Mouse (Mus musculus) midbrain, embryonic 10.5 days (tissue): ENCODE results near the gene Rcor1. TPM values are rescaled to one million over a fixed set of nuclear protein-coding genes. Genes with fewer than 3 reads are reported as not detected.
"Not testable (repeated sequence)": the region's sequence is repeated elsewhere in the genome, so short reads cannot be mapped to it uniquely, and the experiment has no call there.

Experiments
- DNase-seq: peaks from one replicate; pipeline ENCODE4 v3.0.0-alpha.2; 2017; ENCODE audit warnings: low spot score
- H3K27ac ChIP-seq: fragments of 300-500 bp; sonication (generic); replicated peaks from 2 replicates; pipeline ENCODE4 v1.5.1; 2016; ENCODE audit warnings: mild to moderate bottlenecking
- H3K27me3 ChIP-seq: fragments of 300-500 bp; sonication (generic); 2 replicates; pipeline ENCODE4 v1.6.1; 2016; ENCODE audit warnings: low read depth, mild to moderate bottlenecking; ENCODE audit not compliant: poor library complexity, severe bottlenecking
- H3K36me3 ChIP-seq: fragments of 300-500 bp; sonication (generic); 2 replicates; pipeline ENCODE4 v1.6.1; 2016; ENCODE audit warnings: mild to moderate bottlenecking, moderate library complexity
- H3K4me1 ChIP-seq: fragments of 300-500 bp; sonication (generic); 2 replicates; pipeline ENCODE4 v1.6.1; 2016
- H3K4me3 ChIP-seq: fragments of 300-500 bp; sonication (generic); 2 replicates; pipeline ENCODE4 v1.5.1; 2016; ENCODE audit warnings: mild to moderate bottlenecking, moderate library complexity
- H3K9me3 ChIP-seq: fragments of 300-500 bp; sonication (generic); replicated peaks from 2 replicates; pipeline ENCODE4 v1.6.1; 2016; ENCODE audit warnings: mild to moderate bottlenecking
- WGBS: fragments of 180-500 bp; shearing (Covaris S2); methylation state at CpG from one replicate; pipeline ENCODE4 v1.1.7; 2016; 5-methylcytosine and 5-hydroxymethylcytosine counted together
- polyA plus RNA-seq: library from polyadenylated mRNA; unstranded; fragments of >200 nt; fragmentation: Nextera tagmentation; extraction: Ambion mirVana; gene quantifications from 2 replicates; pipeline ENCODE4 v1.2.1, GENCODE M21; 2016

Rcor1 gene
- polyA plus RNA-seq, 1 experiment from 2014 or later, result 5.9 TPM

- Histone ChIP-seq H3K4me3 (no peak overlapping the region), H3K27me3 (no peaks in the 10 kb centered on the region), H3K4me1 (no peaks in the 10 kb centered on the region), H3K36me3 (peaks cover 34% of the 10 kb centered on the region), H3K27ac (no peak overlapping the region), H3K9me3 (no peaks in the 10 kb centered on the region)
- no peak for DNase-seq
- WGBS, result 91% methylated on average over 2 of the region's 2 CpGs
Observed at GRCm38 (mm10) chr12:111050256-111050655, 11.1 kb downstream of the Rcor1 start.

GRCm38 (mm10) chr12:111063361-111063760, 24.2 kb downstream of the Rcor1 start:
- no peaks in the 10 kb centered on the region for H3K4me1 ChIP-seq
- H3K27me3 ChIP-seq, result no peaks in the 10 kb centered on the region
- H3K36me3 ChIP-seq, result peaks cover 24% of the 10 kb centered on the region
- WGBS, result 90% methylated on average over 2 of the region's 2 CpGs
- no peak overlapping the region for H3K27ac ChIP-seq
- H3K4me3 ChIP-seq, result no peak overlapping the region
- no peak for DNase-seq
- H3K9me3 ChIP-seq, result no peaks in the 10 kb centered on the region

- Histone ChIP-seq H3K4me3 (no peak overlapping the region), H3K9me3 (no peaks in the 10 kb centered on the region), H3K27ac (no peak overlapping the region), H3K4me1 (no peaks in the 10 kb centered on the region), H3K27me3 (no peaks in the 10 kb centered on the region), H3K36me3 (peaks cover 15% of the 10 kb centered on the region)
- WGBS, result 95% methylated on average over 3 of the region's 3 CpGs
- DNase-seq, result no peak
Observed at GRCm38 (mm10) chr12:111064220-111064619, 25.1 kb downstream of the Rcor1 start.

GRCm38 (mm10) chr12:111065330-111065729, 26.2 kb downstream of the Rcor1 start:
- H3K9me3 ChIP-seq, result no peaks in the 10 kb centered on the region
- H3K27me3 ChIP-seq, result no peaks in the 10 kb centered on the region
- 96% methylated on average over 5 of the region's 5 CpGs for WGBS
- no peaks in the 10 kb centered on the region for H3K4me1 ChIP-seq
- no peak overlapping the region for H3K27ac ChIP-seq
- DNase-seq, result no peak
- H3K4me3 ChIP-seq, result no peak overlapping the region
- peaks cover 15% of the 10 kb centered on the region; the same call in 1 of the 2 replicates for H3K36me3 ChIP-seq

GRCm38 (mm10) chr12:111067816-111068215, 28.7 kb downstream of the Rcor1 start:
- 95% methylated on average over 13 of the region's 13 CpGs for WGBS
- DNase-seq, result no peak
- Histone ChIP-seq H3K27me3 (no peaks in the 10 kb centered on the region), H3K4me3 (no peak overlapping the region), H3K4me1 (0 out of 2 replicates have a peak, but pooled peaks cover 5% of the 10 kb centered on the region), H3K9me3 (no peaks in the 10 kb centered on the region), H3K27ac (no peak overlapping the region), H3K36me3 (peaks cover 23% of the 10 kb centered on the region; the same call in 1 of the 2 replicates)

GRCm38 (mm10) chr12:111069299-111069698, 30.1 kb downstream of the Rcor1 start:
- H3K27me3 ChIP-seq, DNase-seq, H3K4me3 ChIP-seq, H3K27ac ChIP-seq, H3K9me3 ChIP-seq, H3K4me1 ChIP-seq: not testable (repeated sequence)
- peaks cover 23% of the 10 kb centered on the region; the same call in 1 of the 2 replicates for H3K36me3 ChIP-seq

- no peaks in the 10 kb centered on the region for H3K27me3 ChIP-seq
- 86% methylated on average over 5 of the region's 5 CpGs for WGBS
Observed at GRCm38 (mm10) chr12:111071009-111071408, 31.9 kb downstream of the Rcor1 start.

GRCm38 (mm10) chr12:111071477-111072152, 32.5 kb downstream of the Rcor1 start:
- 88% methylated on average over 10 of the region's 10 CpGs for WGBS
- peaks cover 10% of the 10 kb centered on the region for H3K4me1 ChIP-seq
- no peak for DNase-seq

More at GRCm38 (mm10) chr12:111071009-111071408, 31.9 kb downstream of the Rcor1 start:
- Histone ChIP-seq H3K4me1 (0 out of 2 replicates have a peak, but pooled peaks cover 5% of the 10 kb centered on the region), H3K27ac (no peak overlapping the region), H3K36me3 (peaks cover 23% of the 10 kb centered on the region; the same call in 1 of the 2 replicates), H3K9me3 (no peaks in the 10 kb centered on the region), H3K4me3 (no peak overlapping the region)
- no peak for DNase-seq

GRCm38 (mm10) chr12:111076385-111076965, 37.3 kb downstream of the Rcor1 start:
- Histone ChIP-seq H3K27ac (no peak overlapping the region), H3K9me3 (no peaks in the 10 kb centered on the region), H3K27me3 (no peaks in the 10 kb centered on the region), H3K4me3 (no peak overlapping the region), H3K4me1 (peaks cover 11% of the 10 kb centered on the region), H3K36me3 (0 out of 2 replicates have a peak, but pooled peaks cover 8% of the 10 kb centered on the region)
- 78% methylated on average over 12 of the region's 12 CpGs for WGBS
- DNase-seq, result no peak

More at GRCm38 (mm10) chr12:111071477-111072152, 32.5 kb downstream of the Rcor1 start:
- Histone ChIP-seq H3K27ac (no peak overlapping the region), H3K4me3 (no peak overlapping the region), H3K36me3 (peaks cover 23% of the 10 kb centered on the region; the same call in 1 of the 2 replicates), H3K9me3 (no peaks in the 10 kb centered on the region), H3K27me3 (no peaks in the 10 kb centered on the region)

GRCm38 (mm10) chr12:111085579-111085978, 46.4 kb downstream of the Rcor1 start:
- no peak overlapping the region for H3K27ac ChIP-seq
- no peaks in the 10 kb centered on the region for H3K27me3 ChIP-seq
- no peak for DNase-seq
- H3K36me3 ChIP-seq, result peaks cover 32% of the 10 kb centered on the region
- WGBS, result 91% methylated on average over 4 of the region's 4 CpGs
- no peak overlapping the region for H3K4me3 ChIP-seq
- no peaks in the 10 kb centered on the region for H3K9me3 ChIP-seq
- H3K4me1 ChIP-seq, result peaks cover 15% of the 10 kb centered on the region

GRCm38 (mm10) chr12:111087066-111087465, 47.9 kb downstream of the Rcor1 start:
- no peak overlapping the region for H3K27ac ChIP-seq
- 98% methylated on average over 1 of the region's 1 CpGs for WGBS
- no peak for DNase-seq

GRCm38 (mm10) chr12:111088186-111088585, 49.0 kb downstream of the Rcor1 start:
- H3K9me3 ChIP-seq, result no peaks in the 10 kb centered on the region

More at GRCm38 (mm10) chr12:111087066-111087465, 47.9 kb downstream of the Rcor1 start:
- H3K4me3 ChIP-seq, result no peak overlapping the region
- no peaks in the 10 kb centered on the region for H3K27me3 ChIP-seq
- H3K9me3 ChIP-seq, result no peaks in the 10 kb centered on the region
- H3K4me1 ChIP-seq, result peaks cover 15% of the 10 kb centered on the region
- H3K36me3 ChIP-seq, result peaks cover 30% of the 10 kb centered on the region

GRCm38 (mm10) chr12:111088731-111089141, 49.6 kb downstream of the Rcor1 start:
- H3K4me1 ChIP-seq, result peaks cover 15% of the 10 kb centered on the region
- DNase-seq, result no peak
- no peak overlapping the region for H3K4me3 ChIP-seq
- peak overlapping the region; percentile 50; the same call in 1 of the 2 replicates for H3K27ac ChIP-seq
- peaks cover 25% of the 10 kb centered on the region for H3K36me3 ChIP-seq
- 73% methylated on average over 3 of the region's 3 CpGs for WGBS
- H3K9me3 ChIP-seq, result no peaks in the 10 kb centered on the region
- H3K27me3 ChIP-seq, result no peaks in the 10 kb centered on the region

More at GRCm38 (mm10) chr12:111088186-111088585, 49.0 kb downstream of the Rcor1 start:
- H3K4me1 ChIP-seq, result peaks cover 15% of the 10 kb centered on the region
- H3K27ac ChIP-seq, result no peak overlapping the region
- WGBS, result 37% methylated on average over 5 of the region's 5 CpGs
- H3K27me3 ChIP-seq, result no peaks in the 10 kb centered on the region
- H3K4me3 ChIP-seq, result no peak overlapping the region
- peaks cover 25% of the 10 kb centered on the region for H3K36me3 ChIP-seq
- DNase-seq, result peak; percentile 63
